Mouse (Mus musculus) G1E (cell line): ENCODE data around the gene Hoxb3.

Source experiments
- CTCF ChIP-seq: IDR thresholded peaks from 2 replicates; pipeline ENCODE4 v1.5.1; 2012; ENCODE audit warnings: low read depth, low read length, inconsistent platforms, mixed read lengths
- GATA1 ChIP-seq: IDR thresholded peaks from 2 replicates; pipeline ENCODE4 v1.6.1; 2012; ENCODE audit warnings: borderline replicate concordance, low read length, inconsistent platforms, mixed read lengths
- GATA2 ChIP-seq: IDR thresholded peaks from 2 replicates; pipeline ENCODE4 v1.6.1; 2012; ENCODE audit warnings: low read depth, low read length, inconsistent platforms, borderline replicate concordance

DNA sequence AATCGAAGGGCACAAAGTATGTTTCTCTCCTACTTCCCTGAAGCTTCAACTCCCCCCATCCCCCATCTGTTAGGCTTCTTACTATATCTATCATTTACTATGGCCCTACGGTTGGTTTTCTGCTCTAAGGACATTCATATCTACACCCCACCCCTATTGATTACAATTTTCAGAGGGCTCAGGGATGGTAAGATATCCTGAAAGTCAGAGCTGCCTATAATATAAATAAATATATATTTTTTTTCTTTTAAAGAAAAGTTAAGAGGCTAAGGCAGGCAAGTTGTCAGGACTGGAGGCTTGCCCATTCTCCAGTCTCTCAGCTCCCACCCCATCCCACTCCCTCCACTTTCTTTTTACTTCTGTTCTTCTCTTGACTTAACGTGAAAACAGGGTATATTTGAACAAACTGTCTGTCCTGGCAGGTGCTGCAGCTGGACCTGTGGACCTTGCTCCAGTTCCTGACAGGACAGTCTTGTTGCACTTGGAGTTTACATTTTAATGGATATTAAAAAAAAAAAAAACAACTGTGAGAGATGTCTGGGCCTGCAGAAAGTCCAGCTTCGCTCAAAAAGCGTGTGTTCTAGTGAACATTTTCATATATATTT lies 23.9 kb downstream of the Hoxb3 start:
- TF ChIP-seq CTCF: no peak
- no peak for TF ChIP-seq GATA1
- no peak for TF ChIP-seq GATA2
